8 mouse cellular contexts compared by ENCODE assay signal in genomic region chr1:186748724-186749653, GRCm38 (mm10). TPM values are rescaled to one million over a fixed set of nuclear protein-coding genes. Genes with fewer than 3 reads are reported as not detected.
DNase-seq lines count a peak whose midpoint lies in the region; ATAC-seq and TF ChIP-seq lines count a peak whose summit lies in the region.

TSS of gene Rrp15 (minus strand) at chr1:186749358.

- H3K36me3 ChIP-seq in megakaryocyte, embryonic 14.5 days (replicated peaks; ENCODE audit: low read length) = no peaks in the 10 kb centered on the region

- H3K27ac ChIP-seq in cortical plate, adult 2 months (ENCODE audit: insufficient read depth, low read length) = peak within 1 kb of the TSS; percentile 42

- no peaks in the 10 kb centered on the region for H3K9me3 ChIP-seq in megakaryocyte, embryonic 14.5 days

- peak within 1 kb of the TSS; percentile 72 for H3K4me3 ChIP-seq in cortical plate, adult 2 months (ENCODE audit: insufficient read depth, low read length)
- peak within 1 kb of the TSS; percentile 93 for H3K4me3 ChIP-seq in megakaryocyte, embryonic 14.5 days (replicated peaks)

- DNase-seq in gastrocnemius, adult 8-10 months (ENCODE audit: low spot score in 2 of 2) = peak; percentile 67 to 69
- DNase-seq in hindlimb bud, embryonic 11.5 days (ENCODE audit: extremely low spot score, low read depth, low spot score) = peak; percentile 93
- DNase-seq in left cerebral cortex, adult 8-10 months (ENCODE audit: low spot score in 2 of 2) = peak; percentile 44 to 85
- DNase-seq in right cerebral cortex, postnatal 10 days (ENCODE audit: low spot score in 2 of 2) = peak; percentile 88 to 90
- peak; percentile 82 for DNase-seq in urinary bladder, postnatal 25 days (ENCODE audit: low spot score)

- no peak for TF ChIP-seq CTCF in cortical plate, adult 2 months (IDR thresholded peaks at IDR 0.05; ENCODE audit: extremely low read depth, insufficient read depth, low read length)

- H3K27me3 ChIP-seq in megakaryocyte, embryonic 14.5 days (replicated peaks) = no peaks in the 10 kb centered on the region

- ATAC-seq in activated CD4-positive, CD25-positive, alpha-beta regulatory T cell, adult 4 months = peak; percentile 89

- peaks cover 4% of the 10 kb centered on the region; the same call in 1 of the 2 replicates for H3K4me1 ChIP-seq in cortical plate, adult 2 months (ENCODE audit: control insufficient read depth, insufficient read depth, low read length)
- peaks cover 32% of the 10 kb centered on the region for H3K4me1 ChIP-seq in megakaryocyte, embryonic 14.5 days

- peak; percentile 75 for TF ChIP-seq POLR2A in cortical plate, adult 2 months (IDR thresholded peaks at IDR 0.05; ENCODE audit: extremely low read depth, insufficient read depth, low read length)

RNA-seq across cellular contexts. Expression of gene Rrp15, which starts in this region (rescaled TPM):
- 10 to 100 TPM; 30.6 to 34.7 TPM for polyA plus RNA-seq in activated CD4-positive, CD25-positive, alpha-beta regulatory T cell, adult 4 months (2017; shearing (Covaris generic))
- 10.8 and 14.5 TPM in 2 replicates for polyA plus RNA-seq in cortical plate, adult 2 months (2012; rRNA removed)
- total RNA-seq in gastrocnemius, adult 8-10 months (2022) = 10 to 100 TPM in 2 of 4 experiments, 1 to 10 TPM in 2; 8.2 to 11.9 (median 10.1) TPM
- 10 to 100 TPM; 11.2 to 15.2 (median 12.4) TPM for total RNA-seq in left cerebral cortex, adult 8-10 months (2022)
- 6.8 TPM in 1 of 2 replicates, not detected in the other for polyA plus RNA-seq in megakaryocyte, embryonic 14.5 days (2012; ENCODE audit: insufficient read depth, low replicate concordance)

Comparison
In these comparisons a context has a peak if more than half of its experiments do, and no peak if none do; other contexts are left out.
1. Peak in every context shown above with its lines: DNase-seq, ATAC-seq, H3K4me3 ChIP-seq and H3K27ac ChIP-seq.